Mouse (Mus musculus) liver, adult 10 weeks (tissue): ENCODE data around the gene Klk1b21. TPM values are rescaled to one million over a fixed set of nuclear protein-coding genes. Genes with fewer than 3 reads are reported as not detected.

Experiments
- polyA plus RNA-seq: library from polyadenylated mRNA; stranded (reverse); fragments of 350-450 nt; fragmentation: Illumina TruSeq; extraction: RNeasy Lipid Tissue Mini Kit (QIAGEN cat#74804); gene quantifications from one replicate; pipeline ENCODE4 v1.2.3, GENCODE M21; 2014; ENCODE audit warnings: low read depth, low replicate concordance

The Klk1b21 gene
- polyA plus RNA-seq: not detected

GRCm38 (mm10) chr7:44102028-44102427, at the start of gene Klk1b21:
Klk1b21 (plus strand) TSS chr7:44102328.

GRCm38 (mm10) chr7:44112373-44112772, 10.2 kb downstream of the Klk1b21 start, which contains the start of gene Klk1b22:
Klk1b22 (plus strand) TSS chr7:44112673.

GRCm38 (mm10) chr7:44136467-44136866, 34.3 kb downstream of the Klk1b21 start, which contains the start of gene Klk1b16:
Klk1b16 (plus strand) TSS chr7:44136767.

Other genes with a start within 250 kb of the Klk1b21 start
- gene Klk4, start 221.2 kb upstream of the Klk1b21 start, polyA plus RNA-seq: not detected
- not detected for gene Klk15, start 168.6 kb upstream of the Klk1b21 start, polyA plus RNA-seq
- gene Klk1b8, start 151.7 kb upstream of the Klk1b21 start, polyA plus RNA-seq: not detected
- not detected for gene Klk1b1, start 135.6 kb upstream of the Klk1b21 start, polyA plus RNA-seq
- gene Klk1b9, start 126.3 kb upstream of the Klk1b21 start, polyA plus RNA-seq: not detected
- gene Klk1b11, start 106.5 kb upstream of the Klk1b21 start, polyA plus RNA-seq: not detected
- gene Klk1b26, start 90.2 kb upstream of the Klk1b21 start, polyA plus RNA-seq: not detected
- not detected for gene Klk1b27, start 50.0 kb upstream of the Klk1b21 start, polyA plus RNA-seq
- not detected for gene Klk1b22, start 10.3 kb downstream of the Klk1b21 start, polyA plus RNA-seq
- gene Klk1b16, start 34.4 kb downstream of the Klk1b21 start, polyA plus RNA-seq: not detected
- gene Klk1b24, start 85.9 kb downstream of the Klk1b21 start, polyA plus RNA-seq: not detected
- not detected for gene Klk1b3, start 95.9 kb downstream of the Klk1b21 start, polyA plus RNA-seq
- 0.69 TPM for gene Klk1b4, start 105.1 kb downstream of the Klk1b21 start, polyA plus RNA-seq
- not detected for gene Klk1b5, start 113.6 kb downstream of the Klk1b21 start, polyA plus RNA-seq
- gene Klk1, start 123.0 kb downstream of the Klk1b21 start, polyA plus RNA-seq: not detected
- gene Gm36864, start 133.8 kb downstream of the Klk1b21 start, polyA plus RNA-seq: not detected
- gene 1700028J19Rik, start 144.4 kb downstream of the Klk1b21 start, polyA plus RNA-seq: not detected
- gene 2410002F23Rik, start 144.4 kb downstream of the Klk1b21 start, polyA plus RNA-seq: 6.4 TPM
- gene Acp4, start 155.1 kb downstream of the Klk1b21 start, polyA plus RNA-seq: not detected
- not detected for gene Gm15517, start 159.1 kb downstream of the Klk1b21 start, polyA plus RNA-seq
- 0.40 TPM for gene Clec11a, start 204.6 kb downstream of the Klk1b21 start, polyA plus RNA-seq
- gene Shank1, start 207.9 kb downstream of the Klk1b21 start, polyA plus RNA-seq: not detected